Comparison of ENCODE assay signal across 8 mouse cellular contexts in genomic region chr6:28214658-28215267, GRCm38 (mm10).
DNase-seq lines count a peak whose midpoint lies in the region; ATAC-seq and TF ChIP-seq lines count a peak whose summit lies in the region.

No protein-coding gene starts in this region.

- no peaks in the 10 kb centered on the region for H3K4me1 ChIP-seq in heart, embryonic 13.5 days
- H3K4me1 ChIP-seq in MEL (ENCODE audit: control insufficient read depth in 1 of 2, insufficient read depth in 2 of 2, low read length in 2 of 2): no peaks in the 10 kb centered on the region
- H3K4me1 ChIP-seq in forebrain, embryonic 13.5 days: 0 out of 2 replicates have a peak, but pooled peaks cover 4% of the 10 kb centered on the region
- H3K4me1 ChIP-seq in liver, embryonic 15.5 days (replicated peaks): peaks cover 7% of the 10 kb centered on the region

- peak overlapping the region; percentile 63 for H3K4me3 ChIP-seq in heart, embryonic 13.5 days
- H3K4me3 ChIP-seq in MEL (ENCODE audit: control insufficient read depth in 1 of 2, insufficient read depth in 1 of 2, low read depth in 2 of 2, low read length in 2 of 2): peak overlapping the region; percentile 38 to 67; a peak in 3 of 4 replicates
- H3K4me3 ChIP-seq in forebrain, embryonic 13.5 days: peak overlapping the region; percentile 57
- peak overlapping the region; percentile 75 for H3K4me3 ChIP-seq in liver, embryonic 15.5 days (replicated peaks)

- TF ChIP-seq CTCF in MEL (IDR thresholded peaks at IDR 0.05 in 2 of 3, conservative IDR thresholded peaks at IDR 0.05 in 1 of 3; ENCODE audit: control insufficient read depth in 1 of 3, insufficient read depth in 1 of 3, low read depth in 2 of 3, low read length in 3 of 3, poor library complexity in 1 of 3, severe bottlenecking in 1 of 3): no peak

- H3K9ac ChIP-seq in heart, embryonic 13.5 days: peak overlapping the region; percentile 87
- peak overlapping the region; percentile 77 for H3K9ac ChIP-seq in MEL (ENCODE audit: control insufficient read depth, low read depth, low read length, poor library complexity, severe bottlenecking)
- peak overlapping the region; percentile 79 for H3K9ac ChIP-seq in forebrain, embryonic 13.5 days
- H3K9ac ChIP-seq in liver, embryonic 15.5 days: peak overlapping the region; percentile 78

- DNase-seq in heart, postnatal 4 days: no peak
- DNase-seq in MEL (ENCODE audit: low read depth, low spot score): no peak
- no peak for DNase-seq in adrenal gland, postnatal 14 days
- DNase-seq in frontal cortex, postnatal 10 days (ENCODE audit: low spot score in 2 of 2): no peak
- no peak for DNase-seq in urinary bladder, adult 2 months (ENCODE audit: low spot score)

- H3K79me2 ChIP-seq in MEL (ENCODE audit: control insufficient read depth, insufficient read depth, low read length, poor library complexity): peaks cover 2% of the 10 kb centered on the region; the same call in 1 of the 2 replicates

- no peak overlapping the region for H3K27ac ChIP-seq in heart, embryonic 13.5 days (replicated peaks)
- no peak overlapping the region for H3K27ac ChIP-seq in MEL (ENCODE audit: control insufficient read depth, low read depth, low read length)
- H3K27ac ChIP-seq in forebrain, embryonic 13.5 days: no peak overlapping the region
- peak overlapping the region; percentile 80 for H3K27ac ChIP-seq in liver, embryonic 15.5 days (replicated peaks)

- TF ChIP-seq POLR2A in MEL (IDR thresholded peaks at IDR 0.05; ENCODE audit: control insufficient read depth in 1 of 2, insufficient read depth in 1 of 2, low read depth in 1 of 2, low read length in 2 of 2, poor library complexity in 1 of 2): no peak

- 33% methylated on average over 13 of the region's 13 CpGs for WGBS in heart, embryonic 13.5 days
- WGBS in forebrain, embryonic 13.5 days: 39% methylated on average over 13 of the region's 13 CpGs
- 59% methylated on average over 13 of the region's 13 CpGs for WGBS in liver, embryonic 15.5 days (ENCODE audit: insufficient replicate concordance)

- no peaks in the 10 kb centered on the region for H3K36me3 ChIP-seq in heart, embryonic 13.5 days
- H3K36me3 ChIP-seq in MEL (ENCODE audit: control insufficient read depth in 1 of 2, insufficient read depth in 2 of 2, low read length in 2 of 2): peaks cover 0 to 11% of the 10 kb centered on the region in 2 experiments; a peak in 3 of 4 replicates
- H3K36me3 ChIP-seq in forebrain, embryonic 13.5 days (ENCODE audit: poor library complexity, severe bottlenecking): no peaks in the 10 kb centered on the region
- H3K36me3 ChIP-seq in liver, embryonic 15.5 days (replicated peaks): peaks cover 11% of the 10 kb centered on the region; the same call in 1 of the 2 replicates

- no peak for TF ChIP-seq RAD21 in MEL (IDR thresholded peaks at IDR 0.05; ENCODE audit: low read depth, low read length)

- H3K27me3 ChIP-seq in heart, embryonic 13.5 days (replicated peaks): 0 out of 2 replicates have a peak, but pooled peaks cover 3% of the 10 kb centered on the region
- no peaks in the 10 kb centered on the region for H3K27me3 ChIP-seq in MEL (ENCODE audit: control insufficient read depth in 1 of 2, insufficient read depth in 2 of 2, low read length in 2 of 2)
- no peaks in the 10 kb centered on the region for H3K27me3 ChIP-seq in forebrain, embryonic 13.5 days
- H3K27me3 ChIP-seq in liver, embryonic 15.5 days: no peaks in the 10 kb centered on the region

- ATAC-seq in heart, embryonic 13.5 days (ENCODE audit: extremely low read depth, insufficient number of reproducible peaks, low FRiP score, low TSS enrichment): no peak
- ATAC-seq in forebrain, embryonic 13.5 days: peak; percentile 49
- no peak for ATAC-seq in liver, embryonic 15.5 days (ENCODE audit: insufficient read depth)

- no peak for TF ChIP-seq EP300 in MEL (IDR thresholded peaks at IDR 0.05; ENCODE audit: low read depth in 1 of 2, low read length in 2 of 2)

- no peaks in the 10 kb centered on the region for H3K9me3 ChIP-seq in heart, embryonic 13.5 days
- no peaks in the 10 kb centered on the region for H3K9me3 ChIP-seq in MEL (replicated peaks; ENCODE audit: insufficient read depth, low read length)
- no peaks in the 10 kb centered on the region for H3K9me3 ChIP-seq in forebrain, embryonic 13.5 days (replicated peaks)
- no peaks in the 10 kb centered on the region for H3K9me3 ChIP-seq in liver, embryonic 15.5 days (replicated peaks)

- H3K4me2 ChIP-seq in heart, embryonic 13.5 days: peak overlapping the region; percentile 93
- peak overlapping the region; percentile 72 for H3K4me2 ChIP-seq in forebrain, embryonic 13.5 days
- peak overlapping the region; percentile 97 for H3K4me2 ChIP-seq in liver, embryonic 15.5 days

TF ChIP-seq in MEL, 35 proteins besides CTCF, POLR2A, EP300 and RAD21:
- no peak for TF ChIP-seq RCOR1 (IDR thresholded peaks at IDR 0.05; ENCODE audit: low read depth, low read length)
- TF ChIP-seq NELFE (IDR thresholded peaks at IDR 0.05; ENCODE audit: low read depth, low read length): no peak
- TF ChIP-seq ELF1 (IDR thresholded peaks at IDR 0.05; ENCODE audit: low read depth, low read length): no peak
- TF ChIP-seq MXI1 (IDR thresholded peaks at IDR 0.05; ENCODE audit: low read depth, low read length): no peak
- TF ChIP-seq USF1 (IDR thresholded peaks at IDR 0.05; ENCODE audit: low read depth, low read length): no peak
- no peak for TF ChIP-seq NRF1 (IDR thresholded peaks at IDR 0.05; ENCODE audit: insufficient read depth, low read depth, low read length, poor library complexity, severe bottlenecking)
- no peak for TF ChIP-seq GATA1 (IDR thresholded peaks at IDR 0.05; ENCODE audit: low read depth, low read length)
- no peak for TF ChIP-seq MAZ (IDR thresholded peaks at IDR 0.05; ENCODE audit: low read depth, low read length)
- TF ChIP-seq MYC (IDR thresholded peaks at IDR 0.05; ENCODE audit: low read depth, low read length): no peak
- no peak for TF ChIP-seq TAL1 (IDR thresholded peaks at IDR 0.05; ENCODE audit: low read length)
- TF ChIP-seq ETS1 (IDR thresholded peaks at IDR 0.05; ENCODE audit: low read depth, low read length): no peak
- no peak for TF ChIP-seq POLR2AphosphoS2 (IDR thresholded peaks at IDR 0.05; ENCODE audit: low read length)
- TF ChIP-seq KAT2A (conservative IDR thresholded peaks at IDR 0.05; ENCODE audit: low read depth, low read length): no peak
